Mouse (Mus musculus) hindbrain, embryonic 11.5 days (tissue): ENCODE measurements around the gene Cux1. TPM values are rescaled to one million over a fixed set of nuclear protein-coding genes. Genes with fewer than 3 reads are reported as not detected.

Experiments
- ATAC-seq: fragments of 200-750 bp; cut with Nextera tagmentation; 2 replicates; pipeline ENCODE4 v1.8.0; 2017; ENCODE audit warnings: mild to moderate bottlenecking, moderate TSS enrichment, moderate library complexity; ENCODE audit not compliant: low FRiP score
- DNase-seq: peaks from one replicate; pipeline ENCODE4 v3.0.0-alpha.2; 2015; ENCODE audit warnings: low spot score
- H3K27ac ChIP-seq: fragments of 300-500 bp; sonication (generic); 2 replicates; pipeline ENCODE4 v1.5.1; 2014; ENCODE audit warnings: mild to moderate bottlenecking, low read depth, low read length
- H3K27me3 ChIP-seq: fragments of 300-500 bp; sonication (generic); 2 replicates; pipeline ENCODE4 v1.6.1; 2014; ENCODE audit warnings: mild to moderate bottlenecking, low read length, moderate library complexity, mixed read lengths; ENCODE audit not compliant: control insufficient read depth, insufficient read depth
- H3K36me3 ChIP-seq: fragments of 300-500 bp; sonication (generic); 2 replicates; pipeline ENCODE4 v1.6.1; 2014; ENCODE audit warnings: mild to moderate bottlenecking, low read length, moderate library complexity, mixed read lengths; ENCODE audit not compliant: control insufficient read depth, insufficient read depth
- H3K4me1 ChIP-seq: fragments of 300-500 bp; sonication (generic); replicated peaks from 2 replicates; pipeline ENCODE4 v1.6.1; 2014; ENCODE audit warnings: low read length, mixed read lengths; ENCODE audit not compliant: control insufficient read depth, insufficient read depth
- H3K4me2 ChIP-seq: fragments of 300-500 bp; sonication (generic); replicated peaks from 2 replicates; pipeline ENCODE4 v1.6.1; 2014; ENCODE audit warnings: mild to moderate bottlenecking, low read depth, low read length
- H3K4me3 ChIP-seq: fragments of 300-500 bp; sonication (generic); 2 replicates; pipeline ENCODE4 v1.5.1; 2014; ENCODE audit warnings: low read depth, low read length
- H3K9ac ChIP-seq: fragments of 300-500 bp; sonication (generic); 2 replicates; pipeline ENCODE4 v1.6.1; 2014; ENCODE audit warnings: low read depth, low read length
- H3K9me3 ChIP-seq: fragments of 300-500 bp; sonication (generic); 2 replicates; pipeline ENCODE4 v1.6.1; 2016; ENCODE audit warnings: low read length; ENCODE audit not compliant: control insufficient read depth
- WGBS: fragments of 180-500 bp; shearing (Covaris S2); extraction: QIAGEN DNeasy Blood & Tissue Kit; methylation state at CpG from one replicate; pipeline ENCODE4 v1.1.7; 2014; 5-methylcytosine and 5-hydroxymethylcytosine counted together
- polyA plus RNA-seq: library from polyadenylated mRNA; unstranded; fragments of >200 nt; fragmentation: Nextera tagmentation; extraction: Ambion mirVana; gene quantifications from 2 replicates; pipeline ENCODE4 v1.2.1, GENCODE M21; 2014

Gene Cux1
- polyA plus RNA-seq, 1 experiment from 2014 or later, result 107 TPM

- no peak for ATAC-seq
- Histone ChIP-seq H3K9me3 (no peaks in the 10 kb centered on the region), H3K9ac (no peak overlapping the region), H3K27ac (no peak overlapping the region), H3K27me3 (no peaks in the 10 kb centered on the region), H3K4me3 (no peak overlapping the region), H3K36me3 (no peaks in the 10 kb centered on the region), H3K4me2 (no peak overlapping the region), H3K4me1 (no peaks in the 10 kb centered on the region)
- 85% methylated on average over 15 of the region's 15 CpGs for WGBS
- no peak for DNase-seq
Observed at GRCm38 (mm10) chr5:136343156-136343890, 224.0 kb downstream of the Cux1 start.

- H3K9ac ChIP-seq, result no peak overlapping the region
- ATAC-seq (no peak), DNase-seq (no peak)
- 93% methylated on average over 4 of the region's 4 CpGs for WGBS
- no peak overlapping the region for H3K27ac ChIP-seq
- no peaks in the 10 kb centered on the region; the same call in 1 of the 2 replicates for H3K36me3 ChIP-seq
- no peak overlapping the region for H3K4me3 ChIP-seq
- no peaks in the 10 kb centered on the region for H3K9me3 ChIP-seq
- no peak overlapping the region for H3K4me2 ChIP-seq
- H3K4me1 ChIP-seq, result no peaks in the 10 kb centered on the region
- no peaks in the 10 kb centered on the region for H3K27me3 ChIP-seq
Observed at GRCm38 (mm10) chr5:136336798-136337527, 230.3 kb downstream of the Cux1 start.

GRCm38 (mm10) chr5:136335681-136336080 is 231.6 kb downstream of the Cux1 start:
- no peak overlapping the region for H3K4me2 ChIP-seq
- no peak overlapping the region for H3K4me3 ChIP-seq
- no peak overlapping the region for H3K27ac ChIP-seq
- no peaks in the 10 kb centered on the region for H3K4me1 ChIP-seq
- WGBS, result 93% methylated on average over 4 of the region's 4 CpGs
- H3K36me3 ChIP-seq, result no peaks in the 10 kb centered on the region; the same call in 1 of the 2 replicates
- H3K9me3 ChIP-seq, result no peaks in the 10 kb centered on the region
- no peaks in the 10 kb centered on the region for H3K27me3 ChIP-seq
- no peak for DNase-seq
- no peak for ATAC-seq
- no peak overlapping the region for H3K9ac ChIP-seq

GRCm38 (mm10) chr5:136334780-136335179 is 232.5 kb downstream of the Cux1 start:
- H3K27me3 ChIP-seq, result no peaks in the 10 kb centered on the region
- H3K4me3 ChIP-seq, result no peak overlapping the region
- H3K27ac ChIP-seq, result no peak overlapping the region
- whole genome bisulfite sequencing, result 91% methylated on average over 4 of the region's 4 CpGs
- H3K9ac ChIP-seq, result no peak overlapping the region
- DNase-seq, result no peak
- no peaks in the 10 kb centered on the region; the same call in 1 of the 2 replicates for H3K36me3 ChIP-seq
- H3K4me2 ChIP-seq, result no peak overlapping the region
- no peak for ATAC-seq
- H3K4me1 ChIP-seq, result no peaks in the 10 kb centered on the region
- H3K9me3 ChIP-seq, result no peaks in the 10 kb centered on the region

- ATAC-seq (no peak), DNase-seq (no peak)
- WGBS, result 88% methylated on average over 1 of the region's 1 CpGs
Observed at GRCm38 (mm10) chr5:136334051-136334450, 233.2 kb downstream of the Cux1 start.

GRCm38 (mm10) chr5:136332786-136333462 is 234.4 kb downstream of the Cux1 start:
- H3K4me3 ChIP-seq, result no peak overlapping the region
- H3K9me3 ChIP-seq, result no peaks in the 10 kb centered on the region
- ATAC-seq (no peak), DNase-seq (no peak)
- H3K27me3 ChIP-seq, result no peaks in the 10 kb centered on the region
- no peak overlapping the region for H3K27ac ChIP-seq
- H3K4me1 ChIP-seq, result no peaks in the 10 kb centered on the region
- H3K9ac ChIP-seq, result no peak overlapping the region
- 84% methylated on average over 11 of the region's 11 CpGs for whole genome bisulfite sequencing
- H3K36me3 ChIP-seq, result no peaks in the 10 kb centered on the region; the same call in 1 of the 2 replicates
- H3K4me2 ChIP-seq, result no peak overlapping the region

More at GRCm38 (mm10) chr5:136334051-136334450, 233.2 kb downstream of the Cux1 start:
- Histone ChIP-seq H3K9ac (no peak overlapping the region), H3K27me3 (no peaks in the 10 kb centered on the region), H3K4me3 (no peak overlapping the region), H3K4me2 (no peak overlapping the region), H3K4me1 (no peaks in the 10 kb centered on the region), H3K27ac (no peak overlapping the region), H3K9me3 (no peaks in the 10 kb centered on the region), H3K36me3 (no peaks in the 10 kb centered on the region; the same call in 1 of the 2 replicates)

- Histone ChIP-seq H3K4me1 (no peaks in the 10 kb centered on the region), H3K9ac (no peak overlapping the region), H3K9me3 (no peaks in the 10 kb centered on the region), H3K4me2 (no peak overlapping the region), H3K27me3 (no peaks in the 10 kb centered on the region), H3K4me3 (no peak overlapping the region), H3K36me3 (0 out of 2 replicates have a peak, but pooled peaks cover 4% of the 10 kb centered on the region), H3K27ac (no peak overlapping the region)
- DNase-seq, result no peak
- ATAC-seq, result no peak
- WGBS, result 95% methylated on average over 2 of the region's 2 CpGs
Observed at GRCm38 (mm10) chr5:136327736-136328135, 239.6 kb downstream of the Cux1 start.

- H3K4me3 ChIP-seq, result no peak overlapping the region
- H3K27me3 ChIP-seq, result no peaks in the 10 kb centered on the region
- H3K9ac ChIP-seq, result no peak overlapping the region
- no peaks in the 10 kb centered on the region for H3K9me3 ChIP-seq
- H3K4me1 ChIP-seq, result no peaks in the 10 kb centered on the region
- no peak for DNase-seq
- H3K36me3 ChIP-seq, result 0 out of 2 replicates have a peak, but pooled peaks cover 4% of the 10 kb centered on the region
- no peak for ATAC-seq
- no peak overlapping the region for H3K27ac ChIP-seq
- 94% methylated on average over 13 of the region's 13 CpGs for WGBS
- H3K4me2 ChIP-seq, result no peak overlapping the region
Observed at GRCm38 (mm10) chr5:136326626-136327025, 240.7 kb downstream of the Cux1 start.
